Mouse (Mus musculus): Measurements from ENCODE around the gene Slc2a9. TPM values are rescaled to one million over a fixed set of nuclear protein-coding genes. Genes with fewer than 3 reads are reported as not detected.

Gene Slc2a9
- polyA plus RNA-seq, 1 experiment from 2014 or later: 0.26 TPM

GRCm38 (mm10) chr5:38388857-38389256 lies 114.1 kb downstream of the Slc2a9 start:
- H3K9ac ChIP-seq: no peak overlapping the region
- no peak overlapping the region for H3K4me2 ChIP-seq
- no peak overlapping the region for H3K27ac ChIP-seq
- ATAC-seq (replicated peaks): peak; percentile 64; the same call in 1 of the 2 replicates
- no peaks in the 10 kb centered on the region for H3K27me3 ChIP-seq (replicated peaks)
- H3K4me3 ChIP-seq: no peak overlapping the region
- WGBS: 7% methylated on average over 2 of the region's 2 CpGs
- no peaks in the 10 kb centered on the region for H3K9me3 ChIP-seq
- H3K36me3 ChIP-seq (replicated peaks): no peaks in the 10 kb centered on the region
- H3K4me1 ChIP-seq: peaks cover 19% of the 10 kb centered on the region

GRCm38 (mm10) chr5:38388420-38388823 lies 114.5 kb downstream of the Slc2a9 start:
- no peaks in the 10 kb centered on the region for H3K36me3 ChIP-seq (replicated peaks)

DNA sequence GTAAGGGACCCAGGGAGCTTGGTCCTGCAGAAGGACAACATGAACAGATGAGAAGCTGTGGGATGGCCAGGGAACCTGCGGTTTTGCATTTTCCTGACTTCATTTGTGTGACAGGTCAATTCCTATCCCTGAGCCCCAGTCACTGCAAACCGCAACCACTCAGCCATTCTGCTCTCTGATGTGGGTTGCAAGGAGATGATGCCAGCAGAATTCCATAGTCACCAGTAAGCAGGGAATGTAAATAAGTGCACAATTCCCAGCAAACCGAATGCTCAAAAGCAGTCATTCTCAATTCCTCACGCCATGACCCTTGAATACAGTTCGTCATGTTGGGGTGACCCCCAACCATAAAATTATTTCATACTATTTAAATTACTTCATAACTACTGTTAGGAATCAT lies 123.0 kb downstream of the Slc2a9 start:
- no peak overlapping the region for H3K9ac ChIP-seq

More at GRCm38 (mm10) chr5:38388420-38388823, 114.5 kb downstream of the Slc2a9 start:
- Histone ChIP-seq H3K4me3 (no peak overlapping the region), H3K27ac (no peak overlapping the region; the same call in 1 of the 2 replicates), H3K9me3 (no peaks in the 10 kb centered on the region), H3K4me2 (no peak overlapping the region), H3K9ac (no peak overlapping the region), H3K4me1 (peaks cover 19% of the 10 kb centered on the region), H3K27me3 (replicated peaks) (no peaks in the 10 kb centered on the region; the same call in 1 of the 2 replicates)
- 24% methylated on average over 10 of the region's 10 CpGs for WGBS
- ATAC-seq (replicated peaks): no peak; the same call in 1 of the 2 replicates

GRCm38 (mm10) chr5:38372369-38372768 lies 130.6 kb downstream of the Slc2a9 start:
- 43% methylated on average over 5 of the region's 5 CpGs for WGBS
- H3K36me3 ChIP-seq (replicated peaks): no peaks in the 10 kb centered on the region
- no peak for ATAC-seq (replicated peaks)

More for the DNA sequence above, 123.0 kb downstream of the Slc2a9 start:
- ATAC-seq (replicated peaks): no peak
- Histone ChIP-seq H3K9me3 (no peaks in the 10 kb centered on the region), H3K4me3 (no peak overlapping the region), H3K4me1 (no peaks in the 10 kb centered on the region), H3K36me3 (replicated peaks) (no peaks in the 10 kb centered on the region), H3K4me2 (no peak overlapping the region), H3K27ac (no peak overlapping the region), H3K27me3 (replicated peaks) (no peaks in the 10 kb centered on the region; the same call in 1 of the 2 replicates)
- 92% methylated on average over 5 of the region's 5 CpGs for WGBS

DNA sequence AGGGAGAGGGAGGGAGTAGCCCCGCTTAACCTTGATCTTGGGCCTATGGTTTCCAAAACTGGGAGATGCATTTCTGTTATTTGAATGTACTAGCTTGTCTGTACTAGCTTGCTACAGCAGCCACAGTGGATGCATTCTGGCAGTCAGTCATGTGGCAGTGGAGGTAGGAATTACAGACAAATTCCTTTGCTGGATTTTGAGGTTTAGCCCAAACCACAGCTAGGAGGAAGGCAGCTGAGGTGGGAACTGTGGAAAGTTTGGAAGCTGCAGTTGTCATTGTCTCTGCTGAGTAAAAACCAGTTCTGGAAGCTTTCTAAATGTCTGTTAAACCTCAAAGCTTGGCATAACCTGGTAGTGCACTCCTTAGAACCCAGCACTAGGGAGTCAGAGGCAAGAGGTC lies 131.6 kb downstream of the Slc2a9 start:
- Histone ChIP-seq H3K4me1 (peaks cover 9% of the 10 kb centered on the region), H3K9ac (no peak overlapping the region), H3K4me2 (no peak overlapping the region), H3K36me3 (replicated peaks) (no peaks in the 10 kb centered on the region), H3K27ac (no peak overlapping the region), H3K9me3 (no peaks in the 10 kb centered on the region), H3K4me3 (no peak overlapping the region), H3K27me3 (replicated peaks) (no peaks in the 10 kb centered on the region)
- ATAC-seq (replicated peaks): no peak
- WGBS: 86% methylated on average over 1 of the region's 1 CpGs

More at GRCm38 (mm10) chr5:38372369-38372768, 130.6 kb downstream of the Slc2a9 start:
- no peak overlapping the region for H3K4me2 ChIP-seq
- H3K27me3 ChIP-seq (replicated peaks): no peaks in the 10 kb centered on the region
- H3K4me1 ChIP-seq: no peaks in the 10 kb centered on the region
- H3K4me3 ChIP-seq: no peak overlapping the region
- no peaks in the 10 kb centered on the region for H3K9me3 ChIP-seq
- H3K27ac ChIP-seq: no peak overlapping the region
- no peak overlapping the region for H3K9ac ChIP-seq

DNA sequence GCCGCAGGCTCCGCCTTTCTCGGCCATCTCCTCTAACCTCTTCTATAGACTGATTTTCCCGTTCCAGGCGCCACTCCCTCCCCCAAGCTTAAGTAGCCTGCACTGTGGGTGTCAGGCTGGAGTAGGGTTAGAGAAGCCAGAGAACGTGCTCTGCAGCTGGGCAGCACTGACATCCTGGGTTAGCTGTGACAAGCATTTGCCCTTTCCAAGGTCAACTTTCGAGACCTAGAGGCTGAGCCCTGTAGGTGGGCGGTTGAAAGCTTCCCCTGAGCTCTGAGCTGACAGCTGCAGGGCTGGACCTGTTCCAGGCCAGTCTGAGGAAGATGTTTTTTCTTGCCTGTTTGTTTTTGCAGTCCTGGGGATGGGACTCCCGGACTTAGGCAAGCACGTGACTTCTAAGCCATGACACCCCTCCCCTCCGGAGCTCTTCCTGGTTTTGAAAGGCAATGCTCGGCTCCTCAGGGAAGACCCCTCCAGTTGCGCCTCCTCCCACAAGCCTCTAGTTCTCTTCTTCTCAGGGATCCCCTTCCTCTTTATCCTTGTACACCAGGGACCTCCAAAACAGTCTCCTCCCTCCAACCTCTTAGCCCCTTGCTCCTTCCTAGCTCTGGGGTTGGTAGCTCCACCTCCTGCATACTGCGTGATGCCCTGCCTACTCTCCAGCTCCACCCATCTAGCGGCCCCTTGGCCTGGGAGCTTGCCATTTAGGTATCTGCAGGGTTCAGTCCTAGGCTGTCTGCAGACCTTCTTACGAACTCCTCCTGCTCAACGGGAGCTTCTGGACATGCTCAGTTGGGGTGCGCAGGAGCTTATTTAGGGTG lies 136.1 kb downstream of the Slc2a9 start:
- 11% methylated on average over 18 of the region's 18 CpGs for WGBS
- no peaks in the 10 kb centered on the region for H3K27me3 ChIP-seq (replicated peaks)

GRCm38 (mm10) chr5:38365521-38365920 lies 137.4 kb downstream of the Slc2a9 start:
- no peaks in the 10 kb centered on the region for H3K9me3 ChIP-seq
- no peaks in the 10 kb centered on the region for H3K36me3 ChIP-seq (replicated peaks)
- H3K27ac ChIP-seq: no peak overlapping the region
- H3K4me3 ChIP-seq: no peak overlapping the region
- no peaks in the 10 kb centered on the region for H3K27me3 ChIP-seq (replicated peaks)
- H3K4me1 ChIP-seq: peaks cover 10% of the 10 kb centered on the region
- 43% methylated on average over 2 of the region's 2 CpGs for WGBS
- ATAC-seq (replicated peaks): no peak
- no peak overlapping the region for H3K4me2 ChIP-seq
- no peak overlapping the region for H3K9ac ChIP-seq

More for the DNA sequence above, 136.1 kb downstream of the Slc2a9 start:
- no peak overlapping the region for H3K9ac ChIP-seq
- peak overlapping the region; percentile 49 for H3K4me2 ChIP-seq
- no peaks in the 10 kb centered on the region for H3K36me3 ChIP-seq (replicated peaks)
- H3K4me1 ChIP-seq: peaks cover 10% of the 10 kb centered on the region
- H3K27ac ChIP-seq: no peak overlapping the region
- H3K4me3 ChIP-seq: peak overlapping the region; percentile 7
- H3K9me3 ChIP-seq: no peaks in the 10 kb centered on the region
- ATAC-seq (replicated peaks): peak; percentile 66

- no peaks in the 10 kb centered on the region for H3K9me3 ChIP-seq
- ATAC-seq (replicated peaks): no peak
- H3K9ac ChIP-seq: no peak overlapping the region
- no peaks in the 10 kb centered on the region for H3K27me3 ChIP-seq (replicated peaks)
- 78% methylated on average over 5 of the region's 5 CpGs for WGBS
- H3K4me2 ChIP-seq: no peak overlapping the region
- H3K4me1 ChIP-seq: peaks cover 14% of the 10 kb centered on the region
- H3K36me3 ChIP-seq (replicated peaks): no peaks in the 10 kb centered on the region
- no peak overlapping the region for H3K4me3 ChIP-seq
- no peak overlapping the region for H3K27ac ChIP-seq
These were observed 138.5 kb downstream of the Slc2a9 start for GRCm38 (mm10) chr5:38364396-38364795.

DNA sequence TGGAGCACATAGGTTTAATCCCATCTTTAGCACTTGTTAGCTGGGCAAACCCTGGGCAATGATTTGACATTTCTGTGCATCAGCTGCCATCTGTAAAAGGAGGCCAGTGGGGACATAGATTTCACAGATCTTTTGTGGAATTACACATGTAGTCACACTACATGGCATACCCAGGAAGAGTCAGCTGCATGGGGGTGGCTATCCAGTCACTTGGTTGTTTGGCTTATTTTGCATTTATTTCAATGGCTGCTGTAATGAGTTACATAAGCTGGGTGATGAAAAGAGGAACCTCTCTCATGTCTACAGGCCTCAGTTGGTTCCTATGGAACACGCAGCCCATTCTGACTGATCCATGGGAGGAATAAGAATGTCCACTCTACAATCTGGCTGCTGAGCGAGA lies 143.2 kb downstream of the Slc2a9 start:
- Histone ChIP-seq H3K36me3 (replicated peaks) (no peaks in the 10 kb centered on the region), H3K27me3 (replicated peaks) (no peaks in the 10 kb centered on the region), H3K27ac (no peak overlapping the region; the same call in 1 of the 2 replicates), H3K4me3 (no peak overlapping the region), H3K4me2 (no peak overlapping the region), H3K9me3 (no peaks in the 10 kb centered on the region), H3K9ac (no peak overlapping the region), H3K4me1 (0 out of 2 replicates have a peak, but pooled peaks cover 4% of the 10 kb centered on the region)
- no peak for ATAC-seq (replicated peaks)
- 66% methylated on average over 2 of the region's 2 CpGs for WGBS

- no peaks in the 10 kb centered on the region for H3K36me3 ChIP-seq (replicated peaks)
- H3K4me2 ChIP-seq: no peak overlapping the region
- H3K27ac ChIP-seq: no peak overlapping the region
- H3K9ac ChIP-seq: no peak overlapping the region
- H3K4me3 ChIP-seq: no peak overlapping the region
- no peak for ATAC-seq (replicated peaks)
- H3K9me3 ChIP-seq: no peaks in the 10 kb centered on the region
- 0 out of 2 replicates have a peak, but pooled peaks cover 4% of the 10 kb centered on the region for H3K4me1 ChIP-seq
- H3K27me3 ChIP-seq (replicated peaks): no peaks in the 10 kb centered on the region
- whole genome bisulfite sequencing: 87% methylated on average over 3 of the region's 3 CpGs
These were observed 146.0 kb downstream of the Slc2a9 start for GRCm38 (mm10) chr5:38356927-38357326.

GRCm38 (mm10) chr5:38350351-38350929 lies 152.5 kb downstream of the Slc2a9 start:
- no peaks in the 10 kb centered on the region for H3K9me3 ChIP-seq
- ATAC-seq (replicated peaks): no peak
- H3K27ac ChIP-seq: no peak overlapping the region
- H3K36me3 ChIP-seq (replicated peaks): no peaks in the 10 kb centered on the region
- H3K9ac ChIP-seq: no peak overlapping the region
- no peaks in the 10 kb centered on the region for H3K27me3 ChIP-seq (replicated peaks)
- 0 out of 2 replicates have a peak, but pooled peaks cover 13% of the 10 kb centered on the region for H3K4me1 ChIP-seq
- H3K4me2 ChIP-seq: no peak overlapping the region
- 21% methylated on average over 5 of the region's 5 CpGs for WGBS
- no peak overlapping the region for H3K4me3 ChIP-seq

DNA sequence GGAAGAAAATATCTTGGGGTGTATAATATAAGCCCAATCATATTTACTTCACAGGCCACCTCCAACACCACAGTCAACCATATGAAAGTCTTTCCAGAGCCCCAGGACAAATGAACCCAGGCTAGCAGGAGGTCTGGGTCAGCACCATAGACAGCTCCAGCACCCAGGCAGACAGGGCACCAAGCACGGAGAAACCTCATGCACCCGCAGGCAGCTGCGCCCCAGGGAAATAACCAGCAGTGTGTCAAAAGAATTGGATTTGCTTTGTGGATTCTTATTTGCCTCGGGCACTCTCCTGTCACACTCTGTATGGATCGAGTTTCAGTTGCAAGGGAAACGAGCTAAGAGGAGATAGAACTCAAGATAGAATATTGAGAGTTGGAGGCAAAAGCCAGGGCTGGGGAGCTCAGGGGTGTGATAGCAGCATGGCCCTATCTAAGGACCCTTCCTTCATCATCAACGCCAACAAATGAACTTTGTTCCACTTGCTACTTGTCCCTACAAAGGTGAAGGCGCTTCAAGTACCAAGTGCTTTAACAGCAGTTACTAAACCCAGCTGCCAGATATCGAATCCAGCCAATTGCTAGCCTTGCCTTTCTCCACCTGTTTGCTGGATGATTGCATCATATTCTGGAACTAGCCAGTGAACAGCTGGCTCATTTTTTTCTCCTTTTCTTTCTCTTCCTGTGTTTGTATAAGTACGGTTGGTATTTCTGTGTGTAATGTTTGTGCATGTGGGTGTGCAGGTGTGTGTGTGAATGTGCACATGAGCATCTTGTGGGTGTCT lies 156.1 kb downstream of the Slc2a9 start:
- no peak for ATAC-seq (replicated peaks)
- H3K36me3 ChIP-seq (replicated peaks): no peaks in the 10 kb centered on the region
- H3K4me2 ChIP-seq: no peak overlapping the region
- WGBS: 35% methylated on average over 10 of the region's 10 CpGs
- no peak overlapping the region for H3K27ac ChIP-seq
- 0 out of 2 replicates have a peak, but pooled peaks cover 13% of the 10 kb centered on the region for H3K4me1 ChIP-seq
- no peak overlapping the region for H3K9ac ChIP-seq
- H3K27me3 ChIP-seq (replicated peaks): no peaks in the 10 kb centered on the region
- H3K4me3 ChIP-seq: no peak overlapping the region
- no peaks in the 10 kb centered on the region for H3K9me3 ChIP-seq

Data from midbrain, embryonic 15.5 days (tissue).